ENCODE assay signal across 9 mouse cellular contexts in genomic region chr14:58867396-58868107, GRCm38 (mm10).
DNase-seq lines count a peak whose midpoint lies in the region; ATAC-seq lines count a peak whose summit lies in the region.
"Had no signal": no experiment of that assay in that cellular context is flagged by ENCODE, and none has a peak within 500 bp of the region (broad histone marks: within the 10 kb centered on the region; RNA-seq: fewer than 3 reads in every experiment).

No protein-coding gene starts in this region.

- H3K9me3 ChIP-seq in heart, embryonic 11.5 days (replicated peaks; ENCODE audit: control insufficient read depth, low read length), result no peaks in the 10 kb centered on the region
- no peaks in the 10 kb centered on the region for H3K9me3 ChIP-seq in forebrain, embryonic 11.5 days (ENCODE audit: control insufficient read depth, low read length)
- H3K9me3 ChIP-seq in neural tube, embryonic 14.5 days (ENCODE audit: control insufficient read depth, low read length), result no peaks in the 10 kb centered on the region

- WGBS in heart, embryonic 11.5 days (ENCODE audit: insufficient replicate concordance), result 57% methylated on average over 13 of the region's 13 CpGs
- 36% methylated on average over 13 of the region's 13 CpGs for WGBS in forebrain, embryonic 11.5 days
- WGBS in neural tube, embryonic 14.5 days, result 14% methylated on average over 13 of the region's 13 CpGs

- no peak overlapping the region for H3K27ac ChIP-seq in heart, embryonic 11.5 days (ENCODE audit: low read depth, low read length)
- H3K27ac ChIP-seq in forebrain, embryonic 11.5 days (ENCODE audit: low read depth, low read length), result no peak overlapping the region
- H3K27ac ChIP-seq in neural tube, embryonic 14.5 days (ENCODE audit: low read depth, low read length), result no peak overlapping the region
- H3K27ac ChIP-seq: liver, embryonic 14.5 days had no signal

- no peak overlapping the region; the same call in 1 of the 2 replicates for H3K4me2 ChIP-seq in heart, embryonic 11.5 days
- H3K4me2 ChIP-seq in forebrain, embryonic 11.5 days (ENCODE audit: low read depth, low read length, severe bottlenecking), result peak overlapping the region; percentile 26; the same call in 1 of the 2 replicates
- peak overlapping the region; percentile 21 for H3K4me2 ChIP-seq in neural tube, embryonic 14.5 days (ENCODE audit: low read depth, low read length)

- no peak for ATAC-seq in heart, embryonic 11.5 days (replicated peaks; ENCODE audit: insufficient number of reproducible peaks, low FRiP score, low TSS enrichment)
- no peak for ATAC-seq in forebrain, embryonic 11.5 days (replicated peaks; ENCODE audit: low FRiP score)
- no peak; the same call in 1 of the 2 replicates for ATAC-seq in neural tube, embryonic 14.5 days (ENCODE audit: low read depth)

- intact Hi-C loops in heart, postnatal 10 days (cut with DNase I), result loop anchor here (10.0 kb wide), 1 partner anchor 197 kb away; no protein-coding TSS in a partner anchor

- no peaks in the 10 kb centered on the region for H3K27me3 ChIP-seq in heart, embryonic 11.5 days (ENCODE audit: control insufficient read depth, insufficient read depth, low read length)
- no peaks in the 10 kb centered on the region for H3K27me3 ChIP-seq in forebrain, embryonic 11.5 days (ENCODE audit: control insufficient read depth, insufficient read depth, low read length)
- no peaks in the 10 kb centered on the region for H3K27me3 ChIP-seq in neural tube, embryonic 14.5 days (ENCODE audit: control insufficient read depth, insufficient read depth, low read length)

- no peaks in the 10 kb centered on the region for H3K36me3 ChIP-seq in heart, embryonic 11.5 days (ENCODE audit: control insufficient read depth, insufficient read depth, low read length)
- no peaks in the 10 kb centered on the region for H3K36me3 ChIP-seq in forebrain, embryonic 11.5 days (ENCODE audit: control insufficient read depth, insufficient read depth, low read length)
- no peaks in the 10 kb centered on the region for H3K36me3 ChIP-seq in neural tube, embryonic 14.5 days (ENCODE audit: control insufficient read depth, insufficient read depth, low read length)

- DNase-seq in heart, postnatal 10 days, result peak; percentile 7 to 12
- DNase-seq in forebrain, embryonic 11.5 days (ENCODE audit: low spot score), result no peak
- DNase-seq in kidney, postnatal 10 days, result peak; percentile 10
- no peak for DNase-seq in gastrocnemius, postnatal 4 days (ENCODE audit: low spot score in 2 of 2)
- DNase-seq in B cell, adult 2 months, result no peak
- no peak for DNase-seq in cerebellum, adult 18-20 months

- no peak overlapping the region for H3K4me3 ChIP-seq in heart, embryonic 11.5 days (ENCODE audit: low read depth, low read length)
- H3K4me3 ChIP-seq in forebrain, embryonic 11.5 days (ENCODE audit: low read depth, low read length), result no peak overlapping the region
- no peak overlapping the region for H3K4me3 ChIP-seq in neural tube, embryonic 14.5 days (ENCODE audit: low read depth, low read length)

- H3K4me1 ChIP-seq in heart, embryonic 11.5 days (ENCODE audit: control insufficient read depth, insufficient read depth, low read length), result peaks cover 5% of the 10 kb centered on the region; the same call in 1 of the 2 replicates
- peaks cover 10% of the 10 kb centered on the region; the same call in 1 of the 2 replicates for H3K4me1 ChIP-seq in forebrain, embryonic 11.5 days (replicated peaks; ENCODE audit: control insufficient read depth, insufficient read depth, low read length)
- peaks cover 8% of the 10 kb centered on the region; the same call in 1 of the 2 replicates for H3K4me1 ChIP-seq in neural tube, embryonic 14.5 days (ENCODE audit: control insufficient read depth, insufficient read depth, low read length)

- no peak overlapping the region for H3K9ac ChIP-seq in heart, embryonic 11.5 days (ENCODE audit: low read depth, low read length)
- H3K9ac ChIP-seq in forebrain, embryonic 11.5 days (ENCODE audit: low read length), result no peak overlapping the region
- H3K9ac ChIP-seq in neural tube, embryonic 14.5 days (replicated peaks; ENCODE audit: low read depth, low read length), result no peak overlapping the region
- H3K9ac ChIP-seq: liver, embryonic 14.5 days had no signal

Comparison
In these comparisons a context has a peak if more than half of its experiments do, and no peak if none do; other contexts are left out.
1. DNase-seq: peak in heart, postnatal 10 days (2 of 2) and kidney, postnatal 10 days (single experiment); none in forebrain, embryonic 11.5 days (single experiment), gastrocnemius, postnatal 4 days (0 of 2), B cell, adult 2 months (0 of 2) and cerebellum, adult 18-20 months (0 of 2).